Mouse (Mus musculus): Measurements from ENCODE around the gene Egflam. TPM values are rescaled to one million over a fixed set of nuclear protein-coding genes. Genes with fewer than 3 reads are reported as not detected.

Egflam gene
- polyA plus RNA-seq, 1 experiment from 2014 or later, result 4.5 TPM

DNA sequence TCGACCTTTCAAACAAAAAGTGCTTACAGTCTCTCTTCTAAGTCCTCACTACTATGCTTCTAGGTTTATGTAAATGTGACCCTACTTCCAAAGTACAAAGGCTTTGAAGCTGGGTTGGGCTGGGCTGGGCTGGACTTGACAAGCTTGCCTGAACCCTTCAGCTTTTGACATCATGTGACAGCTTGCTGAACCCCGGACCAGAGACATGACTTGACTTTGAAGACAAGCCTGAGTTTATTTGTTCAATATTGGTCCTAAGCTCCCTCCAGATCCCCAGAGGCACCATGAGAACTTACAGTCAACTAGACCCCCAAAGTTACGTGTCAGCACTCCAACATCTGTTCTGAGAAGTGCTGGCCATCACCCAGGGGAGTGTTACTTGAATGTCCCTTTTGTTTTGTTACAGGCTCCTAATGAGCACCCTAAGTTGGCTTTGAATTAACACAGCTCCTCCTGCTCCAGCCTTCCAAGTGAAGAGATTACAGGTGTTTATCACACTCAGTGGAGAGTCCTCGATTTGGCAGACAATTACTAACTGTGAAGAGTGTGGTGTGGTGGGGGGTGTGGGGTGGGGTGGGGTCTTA is 109.3 kb downstream of the Egflam start:
- Histone ChIP-seq H3K4me1 (no peaks in the 10 kb centered on the region), H3K36me3 (no peaks in the 10 kb centered on the region), H3K9me3 (no peaks in the 10 kb centered on the region), H3K9ac (replicated peaks) (no peak overlapping the region), H3K27me3 (no peaks in the 10 kb centered on the region), H3K4me2 (replicated peaks) (no peak overlapping the region), H3K27ac (replicated peaks) (no peak overlapping the region), H3K4me3 (no peak overlapping the region)
- ATAC-seq (replicated peaks), result no peak
- 48% methylated on average over 4 of the region's 4 CpGs for WGBS

GRCm38 (mm10) chr15:7287911-7288310 is 110.3 kb downstream of the Egflam start:
- 76% methylated on average over 3 of the region's 3 CpGs for WGBS
- H3K27ac ChIP-seq (replicated peaks), result no peak overlapping the region
- no peak for ATAC-seq (replicated peaks)

DNA sequence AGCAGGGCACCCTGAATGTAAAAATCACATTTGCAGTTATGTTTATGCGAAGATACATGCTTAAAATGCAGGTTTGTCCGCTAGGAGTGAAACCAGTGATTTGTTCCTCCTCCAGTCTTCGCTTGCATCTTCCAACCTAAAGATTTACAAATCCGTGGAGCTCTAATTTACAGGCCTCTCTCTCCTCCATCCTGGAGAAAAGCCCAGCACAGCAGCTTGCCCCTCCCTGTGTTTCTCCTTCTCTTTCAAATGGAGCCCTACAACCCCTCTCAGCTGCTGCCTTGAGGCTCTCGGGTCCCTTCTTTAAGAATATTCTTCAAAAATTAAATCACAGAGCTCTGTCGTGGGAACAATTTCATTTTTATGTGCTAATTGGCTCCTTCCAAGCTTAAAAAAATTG is 116.6 kb downstream of the Egflam start:
- Histone ChIP-seq H3K4me3 (no peak overlapping the region), H3K9ac (replicated peaks) (no peak overlapping the region), H3K27me3 (no peaks in the 10 kb centered on the region), H3K9me3 (no peaks in the 10 kb centered on the region), H3K36me3 (no peaks in the 10 kb centered on the region), H3K27ac (replicated peaks) (no peak overlapping the region), H3K4me1 (0 out of 2 replicates have a peak, but pooled peaks cover 2% of the 10 kb centered on the region), H3K4me2 (replicated peaks) (no peak overlapping the region)
- WGBS, result 50% methylated on average over 6 of the region's 6 CpGs
- no peak for ATAC-seq (replicated peaks)

More at GRCm38 (mm10) chr15:7287911-7288310, 110.3 kb downstream of the Egflam start:
- no peak overlapping the region for H3K4me3 ChIP-seq
- no peaks in the 10 kb centered on the region for H3K9me3 ChIP-seq
- H3K4me2 ChIP-seq (replicated peaks), result no peak overlapping the region
- H3K36me3 ChIP-seq, result no peaks in the 10 kb centered on the region
- no peaks in the 10 kb centered on the region for H3K4me1 ChIP-seq
- H3K27me3 ChIP-seq, result no peaks in the 10 kb centered on the region
- no peak overlapping the region for H3K9ac ChIP-seq (replicated peaks)

DNA sequence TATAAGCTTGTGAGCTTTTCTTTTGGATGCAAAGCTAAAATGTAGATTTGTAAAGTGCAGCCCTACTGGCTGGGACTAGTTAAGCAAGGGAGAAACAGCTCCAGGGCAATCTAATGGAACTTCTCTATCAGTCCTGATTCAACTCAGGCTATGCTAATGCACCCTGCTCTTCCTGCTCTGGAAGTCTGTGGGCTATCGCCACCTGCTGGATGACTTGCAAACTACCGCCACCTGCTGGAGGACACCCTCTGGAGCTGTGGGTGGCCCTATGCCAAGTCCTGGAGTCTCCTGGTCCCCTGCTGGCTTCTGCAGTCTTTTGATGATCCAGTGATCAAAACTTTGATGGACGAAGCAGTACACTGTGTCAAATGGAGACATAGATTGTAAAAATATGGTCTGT is 134.4 kb downstream of the Egflam start:
- ATAC-seq (replicated peaks), result peak; percentile 78
- Histone ChIP-seq H3K27ac (replicated peaks) (no peak overlapping the region), H3K36me3 (no peaks in the 10 kb centered on the region)

DNA sequence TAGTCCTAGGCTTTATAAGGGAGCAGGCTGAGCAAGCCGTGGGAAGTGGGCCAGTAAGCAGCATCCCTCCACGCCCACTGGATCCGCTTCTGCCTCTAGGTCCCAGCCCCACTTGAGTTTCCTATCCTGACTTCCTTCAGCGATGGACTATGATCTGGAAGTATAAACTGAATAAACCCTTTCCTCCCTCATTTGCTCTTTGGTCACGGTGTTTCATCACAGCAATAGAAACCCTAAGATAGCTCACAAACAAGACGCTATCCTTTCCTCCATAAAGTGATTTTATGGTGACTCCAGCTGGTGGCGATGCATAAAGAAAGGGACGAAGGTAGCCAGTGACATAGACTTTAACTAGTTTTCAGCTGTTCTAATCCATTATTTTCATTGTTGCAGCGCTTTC is 134.9 kb downstream of the Egflam start:
- Histone ChIP-seq H3K4me2 (replicated peaks) (no peak overlapping the region), H3K9ac (replicated peaks) (no peak overlapping the region), H3K9me3 (no peaks in the 10 kb centered on the region), H3K4me1 (no peaks in the 10 kb centered on the region), H3K27ac (replicated peaks) (no peak overlapping the region), H3K27me3 (no peaks in the 10 kb centered on the region), H3K36me3 (no peaks in the 10 kb centered on the region), H3K4me3 (no peak overlapping the region)
- WGBS, result 93% methylated on average over 9 of the region's 9 CpGs
- no peak for ATAC-seq (replicated peaks)

More for the DNA sequence above, 134.4 kb downstream of the Egflam start:
- no peak overlapping the region for H3K4me3 ChIP-seq
- no peaks in the 10 kb centered on the region for H3K4me1 ChIP-seq
- H3K9ac ChIP-seq (replicated peaks), result no peak overlapping the region
- H3K27me3 ChIP-seq, result no peaks in the 10 kb centered on the region
- WGBS, result 6% methylated on average over 3 of the region's 3 CpGs
- no peaks in the 10 kb centered on the region for H3K9me3 ChIP-seq
- no peak overlapping the region for H3K4me2 ChIP-seq (replicated peaks)

DNA sequence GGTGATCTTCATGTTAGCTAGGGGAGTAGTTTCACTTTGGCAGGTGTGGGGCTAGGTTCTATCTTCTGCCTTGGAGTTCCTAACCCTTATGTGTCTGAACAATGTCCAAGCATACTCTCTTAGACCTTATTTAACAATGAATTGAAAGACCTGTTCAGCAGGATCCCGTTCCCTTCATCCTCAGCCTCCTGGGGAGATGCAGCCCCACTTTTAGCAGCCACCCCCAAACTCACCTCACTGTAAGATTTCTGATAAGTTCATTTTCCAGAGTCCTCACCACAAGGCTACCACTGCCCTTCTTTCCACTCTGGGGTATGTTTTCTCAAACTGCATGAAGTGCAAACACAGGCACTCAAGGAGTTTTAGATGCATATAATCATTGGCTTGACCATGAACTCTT is 136.8 kb downstream of the Egflam start:
- ATAC-seq (replicated peaks), result no peak
- no peak overlapping the region for H3K4me2 ChIP-seq (replicated peaks)
- 66% methylated on average over 1 of the region's 1 CpGs for WGBS
- no peak overlapping the region for H3K4me3 ChIP-seq
- H3K9me3 ChIP-seq, result no peaks in the 10 kb centered on the region
- H3K27me3 ChIP-seq, result no peaks in the 10 kb centered on the region
- H3K27ac ChIP-seq (replicated peaks), result no peak overlapping the region
- no peaks in the 10 kb centered on the region for H3K4me1 ChIP-seq
- no peaks in the 10 kb centered on the region for H3K36me3 ChIP-seq
- H3K9ac ChIP-seq (replicated peaks), result no peak overlapping the region

GRCm38 (mm10) chr15:7256577-7256976 is 141.6 kb downstream of the Egflam start:
- WGBS, result 88% methylated on average over 3 of the region's 3 CpGs
- no peaks in the 10 kb centered on the region for H3K9me3 ChIP-seq
- ATAC-seq (replicated peaks), result no peak

GRCm38 (mm10) chr15:7253326-7253725 is 144.9 kb downstream of the Egflam start:
- H3K36me3 ChIP-seq, result no peaks in the 10 kb centered on the region

More at GRCm38 (mm10) chr15:7256577-7256976, 141.6 kb downstream of the Egflam start:
- H3K36me3 ChIP-seq, result no peaks in the 10 kb centered on the region
- no peaks in the 10 kb centered on the region for H3K27me3 ChIP-seq
- H3K4me1 ChIP-seq, result no peaks in the 10 kb centered on the region
- no peak overlapping the region for H3K27ac ChIP-seq (replicated peaks)
- no peak overlapping the region for H3K4me2 ChIP-seq (replicated peaks)
- no peak overlapping the region for H3K4me3 ChIP-seq
- H3K9ac ChIP-seq (replicated peaks), result no peak overlapping the region

GRCm38 (mm10) chr15:7252106-7252636 is 146.0 kb downstream of the Egflam start:
- Histone ChIP-seq H3K36me3 (no peaks in the 10 kb centered on the region), H3K9ac (replicated peaks) (no peak overlapping the region), H3K27ac (replicated peaks) (no peak overlapping the region), H3K4me3 (no peak overlapping the region), H3K4me1 (no peaks in the 10 kb centered on the region), H3K4me2 (replicated peaks) (no peak overlapping the region), H3K27me3 (no peaks in the 10 kb centered on the region), H3K9me3 (no peaks in the 10 kb centered on the region)
- ATAC-seq (replicated peaks), result no peak
- WGBS, result 80% methylated on average over 12 of the region's 12 CpGs

More at GRCm38 (mm10) chr15:7253326-7253725, 144.9 kb downstream of the Egflam start:
- H3K4me3 ChIP-seq, result no peak overlapping the region
- H3K4me1 ChIP-seq, result no peaks in the 10 kb centered on the region
- no peak for ATAC-seq (replicated peaks)
- 94% methylated on average over 6 of the region's 6 CpGs for WGBS
- H3K27me3 ChIP-seq, result no peaks in the 10 kb centered on the region
- H3K9ac ChIP-seq (replicated peaks), result no peak overlapping the region
- no peak overlapping the region for H3K27ac ChIP-seq (replicated peaks)
- no peaks in the 10 kb centered on the region for H3K9me3 ChIP-seq
- no peak overlapping the region for H3K4me2 ChIP-seq (replicated peaks)

- WGBS, result 96% methylated on average over 9 of the region's 9 CpGs
- no peak for ATAC-seq (replicated peaks)
- H3K9ac ChIP-seq (replicated peaks), result no peak overlapping the region
- H3K4me2 ChIP-seq (replicated peaks), result no peak overlapping the region
- H3K4me1 ChIP-seq, result no peaks in the 10 kb centered on the region
- no peak overlapping the region for H3K27ac ChIP-seq (replicated peaks)
- H3K36me3 ChIP-seq, result no peaks in the 10 kb centered on the region
- no peak overlapping the region for H3K4me3 ChIP-seq
- H3K27me3 ChIP-seq, result no peaks in the 10 kb centered on the region
- H3K9me3 ChIP-seq, result no peaks in the 10 kb centered on the region
These were observed 147.2 kb downstream of the Egflam start for GRCm38 (mm10) chr15:7251042-7251441.

DNA sequence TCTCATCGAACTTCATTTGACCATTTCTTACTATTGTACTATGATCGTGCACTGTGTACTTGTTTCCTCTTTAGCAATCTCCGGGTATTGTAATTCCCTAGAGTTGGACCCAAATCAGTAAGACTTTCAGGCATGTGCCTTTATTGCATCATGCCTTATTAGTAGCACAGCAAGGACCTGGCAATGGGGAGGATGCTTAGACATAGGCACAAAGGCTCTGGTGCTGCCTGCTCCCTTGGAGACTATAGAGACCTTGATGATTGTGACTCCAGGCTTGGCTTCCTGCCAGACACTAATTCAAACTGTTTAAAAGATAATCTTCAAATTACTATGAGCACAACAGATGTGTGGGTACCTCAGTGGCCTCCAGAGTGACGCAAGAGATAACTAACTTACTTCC is 149.0 kb downstream of the Egflam start:
- H3K9me3 ChIP-seq, result no peaks in the 10 kb centered on the region
- H3K4me1 ChIP-seq, result no peaks in the 10 kb centered on the region
- WGBS, result 53% methylated on average over 4 of the region's 4 CpGs
- H3K9ac ChIP-seq (replicated peaks), result no peak overlapping the region
- no peak overlapping the region for H3K4me3 ChIP-seq
- H3K4me2 ChIP-seq (replicated peaks), result no peak overlapping the region
- ATAC-seq (replicated peaks), result no peak
- H3K36me3 ChIP-seq, result no peaks in the 10 kb centered on the region
- no peaks in the 10 kb centered on the region for H3K27me3 ChIP-seq
- no peak overlapping the region for H3K27ac ChIP-seq (replicated peaks)

GRCm38 (mm10) chr15:7247321-7247720 is 150.9 kb downstream of the Egflam start:
- Histone ChIP-seq H3K4me3 (no peak overlapping the region), H3K27ac (replicated peaks) (no peak overlapping the region), H3K36me3 (no peaks in the 10 kb centered on the region), H3K9me3 (no peaks in the 10 kb centered on the region), H3K4me1 (no peaks in the 10 kb centered on the region), H3K27me3 (no peaks in the 10 kb centered on the region), H3K4me2 (replicated peaks) (no peak overlapping the region), H3K9ac (replicated peaks) (no peak overlapping the region)
- ATAC-seq (replicated peaks), result no peak
- 86% methylated on average over 8 of the region's 8 CpGs for WGBS

Data from forebrain, embryonic 15.5 days (tissue).